Mouse (Mus musculus): ENCODE measurements around the gene Me1. TPM values are rescaled to one million over a fixed set of nuclear protein-coding genes. Genes with fewer than 3 reads are reported as not detected.

The Me1 gene
- polyA plus RNA-seq, 1 experiment from 2014 or later = 4.4 TPM

DNA sequence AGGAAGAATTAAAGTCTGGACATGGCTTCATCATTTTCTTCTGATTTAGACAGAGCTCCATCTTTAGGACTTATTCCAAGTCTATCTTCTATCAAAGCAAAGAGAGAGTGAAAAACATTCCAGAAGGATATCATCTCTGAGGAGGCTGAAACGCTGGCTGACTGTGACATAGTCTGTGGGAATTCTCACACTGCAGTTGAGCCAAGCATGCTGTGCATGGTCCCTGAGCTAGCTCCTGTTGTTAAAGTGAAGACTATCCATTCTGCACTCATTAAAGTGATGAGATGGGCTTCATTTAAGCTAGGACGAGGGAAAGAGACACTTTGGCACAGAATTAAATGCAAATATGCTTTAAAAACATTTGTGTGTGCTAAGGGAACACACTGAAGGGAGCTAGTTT is 20.8 kb upstream of the Me1 start:
- Histone ChIP-seq H3K27ac (ENCODE audit: low read length) (no peak overlapping the region), H3K27me3 (ENCODE audit: control insufficient read depth, insufficient read depth, low read depth, low read length) (no peaks in the 10 kb centered on the region), H3K9ac (ENCODE audit: low read depth, low read length) (no peak overlapping the region), H3K36me3 (ENCODE audit: control insufficient read depth, insufficient read depth) (no peaks in the 10 kb centered on the region), H3K4me1 (ENCODE audit: control insufficient read depth, low read depth, low read length) (no peaks in the 10 kb centered on the region), H3K9me3 (replicated peaks; ENCODE audit: control insufficient read depth, low read length) (no peaks in the 10 kb centered on the region), H3K4me3 (ENCODE audit: low read depth, low read length) (no peak overlapping the region), H3K4me2 (ENCODE audit: low read depth, low read length) (no peak overlapping the region)
- no peak for ATAC-seq (ENCODE audit: low read depth)
- 29% methylated on average over 2 of the region's 2 CpGs for WGBS (ENCODE audit: insufficient replicate concordance)

DNA sequence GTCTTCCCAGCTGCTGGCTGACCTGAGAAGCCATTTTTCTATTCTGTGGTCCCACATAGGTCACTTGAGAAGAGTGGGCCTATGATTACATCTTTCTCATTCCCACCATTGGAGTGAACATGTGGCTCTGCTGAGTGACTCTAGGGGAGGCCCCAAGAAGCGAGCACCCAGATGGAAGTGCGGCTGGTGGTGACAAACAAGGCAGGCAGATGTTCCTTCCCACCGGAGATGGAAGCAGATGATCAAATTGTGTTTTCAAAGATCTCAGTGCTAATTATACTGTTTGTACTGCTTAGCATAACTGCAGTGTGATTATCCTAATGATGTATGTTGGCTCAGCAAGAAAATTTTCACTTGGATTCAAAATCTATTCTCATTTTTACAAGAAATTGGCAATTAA is 18.3 kb upstream of the Me1 start:
- no peaks in the 10 kb centered on the region for H3K36me3 ChIP-seq (ENCODE audit: control insufficient read depth, insufficient read depth)
- ATAC-seq (ENCODE audit: low read depth) = no peak
- H3K9me3 ChIP-seq (replicated peaks; ENCODE audit: control insufficient read depth, low read length) = no peaks in the 10 kb centered on the region
- H3K27ac ChIP-seq (ENCODE audit: low read length) = no peak overlapping the region
- no peaks in the 10 kb centered on the region for H3K4me1 ChIP-seq (ENCODE audit: control insufficient read depth, low read depth, low read length)
- no peaks in the 10 kb centered on the region for H3K27me3 ChIP-seq (ENCODE audit: control insufficient read depth, insufficient read depth, low read depth, low read length)
- no peak overlapping the region for H3K4me2 ChIP-seq (ENCODE audit: low read depth, low read length)
- H3K9ac ChIP-seq (ENCODE audit: low read depth, low read length) = no peak overlapping the region
- 73% methylated on average over 3 of the region's 3 CpGs for WGBS (ENCODE audit: insufficient replicate concordance)
- no peak overlapping the region for H3K4me3 ChIP-seq (ENCODE audit: low read depth, low read length)

DNA sequence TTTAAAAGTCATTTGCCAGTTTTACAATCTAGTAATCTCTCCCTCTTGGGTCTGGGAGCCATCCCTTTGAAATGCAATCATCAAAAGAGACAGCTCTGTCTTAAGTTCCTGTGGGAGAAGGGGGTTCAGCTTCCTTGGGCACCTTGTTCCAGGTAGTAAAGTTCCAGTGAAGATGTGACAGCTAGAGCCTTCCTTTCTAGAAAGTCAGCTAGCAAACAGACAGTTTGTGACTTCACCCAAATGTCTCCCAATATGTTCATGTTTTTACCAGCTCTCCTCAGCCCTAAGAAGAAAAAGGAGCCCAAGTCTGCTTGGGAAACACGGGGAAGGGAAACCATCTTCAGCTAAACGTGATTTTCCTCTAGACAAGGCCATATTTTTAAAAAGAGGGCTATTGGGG is 16.9 kb upstream of the Me1 start:
- Histone ChIP-seq H3K36me3 (ENCODE audit: control insufficient read depth, insufficient read depth) (no peaks in the 10 kb centered on the region), H3K4me3 (ENCODE audit: low read depth, low read length) (no peak overlapping the region), H3K9me3 (replicated peaks; ENCODE audit: control insufficient read depth, low read length) (no peaks in the 10 kb centered on the region), H3K27ac (ENCODE audit: low read length) (no peak overlapping the region), H3K9ac (ENCODE audit: low read depth, low read length) (no peak overlapping the region), H3K27me3 (ENCODE audit: control insufficient read depth, insufficient read depth, low read depth, low read length) (no peaks in the 10 kb centered on the region), H3K4me2 (ENCODE audit: low read depth, low read length) (no peak overlapping the region), H3K4me1 (ENCODE audit: control insufficient read depth, low read depth, low read length) (no peaks in the 10 kb centered on the region)
- ATAC-seq (ENCODE audit: low read depth) = no peak
- 47% methylated on average over 2 of the region's 2 CpGs for WGBS (ENCODE audit: insufficient replicate concordance)

DNA sequence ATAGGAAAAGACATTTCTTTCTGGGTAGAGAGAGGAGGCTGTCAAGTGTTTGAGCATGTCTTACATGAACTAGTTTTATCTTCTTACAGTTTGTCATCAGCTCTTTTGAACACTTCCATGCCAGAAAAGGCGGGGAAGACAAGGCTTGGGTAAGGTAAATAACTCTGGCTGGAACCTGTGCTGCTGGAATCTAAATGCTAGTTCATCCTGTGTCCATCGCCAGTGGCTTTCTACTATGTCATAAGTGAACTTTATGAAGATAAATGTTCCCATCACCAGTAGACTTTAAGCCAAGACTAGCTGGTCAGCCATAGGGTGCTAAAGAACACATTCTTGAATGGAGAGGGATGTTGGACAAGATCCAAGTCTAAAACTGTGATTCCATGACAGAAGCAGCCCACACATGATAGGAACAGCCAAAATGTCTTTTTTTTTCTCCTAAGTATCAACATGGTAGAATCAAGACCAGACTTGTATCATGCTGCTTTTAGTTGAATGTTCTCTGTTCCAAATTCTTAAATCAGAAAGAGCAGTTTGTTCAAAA is 14.4 kb upstream of the Me1 start:
- no peaks in the 10 kb centered on the region for H3K4me1 ChIP-seq (ENCODE audit: control insufficient read depth, low read depth, low read length)
- H3K9ac ChIP-seq (ENCODE audit: low read depth, low read length) = no peak overlapping the region
- no peaks in the 10 kb centered on the region for H3K27me3 ChIP-seq (ENCODE audit: control insufficient read depth, insufficient read depth, low read depth, low read length)
- WGBS (ENCODE audit: insufficient replicate concordance) = 34% methylated on average over 2 of the region's 2 CpGs
- H3K9me3 ChIP-seq (replicated peaks; ENCODE audit: control insufficient read depth, low read length) = no peaks in the 10 kb centered on the region
- no peaks in the 10 kb centered on the region for H3K36me3 ChIP-seq (ENCODE audit: control insufficient read depth, insufficient read depth)
- H3K27ac ChIP-seq (ENCODE audit: low read length) = no peak overlapping the region
- H3K4me3 ChIP-seq (ENCODE audit: low read depth, low read length) = no peak overlapping the region
- ATAC-seq (ENCODE audit: low read depth) = no peak
- H3K4me2 ChIP-seq (ENCODE audit: low read depth, low read length) = no peak overlapping the region

DNA sequence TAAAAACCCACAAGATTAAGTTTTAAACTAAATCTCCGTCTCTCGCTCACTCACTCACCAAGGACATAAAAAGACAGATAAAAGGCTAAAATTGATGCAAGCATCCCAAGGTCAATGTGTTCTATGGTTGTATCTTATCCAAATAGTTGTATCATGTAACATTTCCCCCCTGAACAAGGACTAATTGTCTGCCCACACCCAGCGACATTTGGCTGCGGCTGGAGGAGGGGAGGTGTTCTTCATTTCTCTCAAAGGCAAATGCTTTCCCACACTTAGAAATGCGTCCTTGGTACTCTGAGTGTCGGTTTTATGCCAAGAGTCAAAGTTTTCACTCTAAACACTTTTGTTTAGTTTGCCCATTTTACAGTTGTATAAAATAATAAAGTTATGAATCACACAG is 13.2 kb upstream of the Me1 start:
- Histone ChIP-seq H3K4me3 (ENCODE audit: low read depth, low read length) (no peak overlapping the region), H3K9ac (ENCODE audit: low read depth, low read length) (no peak overlapping the region), H3K4me1 (ENCODE audit: control insufficient read depth, low read depth, low read length) (no peaks in the 10 kb centered on the region), H3K27me3 (ENCODE audit: control insufficient read depth, insufficient read depth, low read depth, low read length) (no peaks in the 10 kb centered on the region), H3K4me2 (ENCODE audit: low read depth, low read length) (no peak overlapping the region), H3K27ac (ENCODE audit: low read length) (no peak overlapping the region), H3K9me3 (replicated peaks; ENCODE audit: control insufficient read depth, low read length) (no peaks in the 10 kb centered on the region), H3K36me3 (ENCODE audit: control insufficient read depth, insufficient read depth) (no peaks in the 10 kb centered on the region)
- 65% methylated on average over 6 of the region's 6 CpGs for WGBS (ENCODE audit: insufficient replicate concordance)
- no peak for ATAC-seq (ENCODE audit: low read depth)

DNA sequence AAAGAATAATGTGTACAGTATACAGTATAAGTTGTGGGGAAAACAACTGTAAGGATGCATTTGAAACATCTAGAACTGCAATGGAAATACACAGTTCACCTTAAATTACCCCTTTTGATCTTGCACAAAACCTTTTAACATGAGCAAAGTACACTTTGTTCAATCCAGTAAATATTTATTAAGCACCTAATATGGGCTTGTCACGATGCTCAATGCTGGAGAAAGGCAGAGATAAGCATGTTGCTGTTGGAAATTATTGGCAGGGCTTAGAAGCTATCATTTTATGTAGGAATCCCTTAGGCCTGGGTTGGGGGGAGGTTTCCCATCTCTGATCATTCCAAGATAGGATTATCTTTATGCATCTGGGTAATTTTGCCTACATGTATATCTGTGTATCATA is 11.7 kb upstream of the Me1 start:
- Histone ChIP-seq H3K36me3 (ENCODE audit: control insufficient read depth, insufficient read depth) (no peaks in the 10 kb centered on the region), H3K9ac (ENCODE audit: low read depth, low read length) (no peak overlapping the region), H3K4me2 (ENCODE audit: low read depth, low read length) (no peak overlapping the region), H3K27ac (ENCODE audit: low read length) (no peak overlapping the region), H3K4me1 (ENCODE audit: control insufficient read depth, low read depth, low read length) (no peaks in the 10 kb centered on the region), H3K27me3 (ENCODE audit: control insufficient read depth, insufficient read depth, low read depth, low read length) (no peaks in the 10 kb centered on the region), H3K9me3 (replicated peaks; ENCODE audit: control insufficient read depth, low read length) (no peaks in the 10 kb centered on the region), H3K4me3 (ENCODE audit: low read depth, low read length) (no peak overlapping the region)
- 26% methylated on average over 1 of the region's 1 CpGs for WGBS (ENCODE audit: insufficient replicate concordance)
- ATAC-seq (ENCODE audit: low read depth) = no peak

DNA sequence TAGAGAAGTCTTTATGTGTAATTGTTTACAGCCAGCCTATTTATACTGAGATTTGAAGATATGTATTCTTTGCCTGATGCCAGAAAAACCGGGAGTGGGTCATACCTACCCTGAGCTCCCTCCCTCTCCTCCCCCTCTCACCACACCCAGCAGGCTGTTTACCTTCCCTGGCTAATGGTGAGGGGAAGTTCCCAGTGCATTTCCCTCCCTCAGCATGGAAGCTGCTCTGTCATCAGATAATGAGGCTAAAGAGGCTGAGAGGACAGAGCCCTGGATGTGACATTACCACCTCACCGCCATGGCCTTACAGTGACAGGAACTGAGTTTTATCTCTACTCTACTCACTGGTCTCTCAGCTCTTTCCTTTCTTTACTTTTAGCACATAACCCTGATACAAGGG is 6.1 kb upstream of the Me1 start:
- no peaks in the 10 kb centered on the region for H3K9me3 ChIP-seq (replicated peaks; ENCODE audit: control insufficient read depth, low read length)
- no peaks in the 10 kb centered on the region for H3K4me1 ChIP-seq (ENCODE audit: control insufficient read depth, low read depth, low read length)
- no peak overlapping the region for H3K4me2 ChIP-seq (ENCODE audit: low read depth, low read length)
- no peak overlapping the region for H3K9ac ChIP-seq (ENCODE audit: low read depth, low read length)
- no peaks in the 10 kb centered on the region for H3K27me3 ChIP-seq (ENCODE audit: control insufficient read depth, insufficient read depth, low read depth, low read length)
- 22% methylated on average over 2 of the region's 2 CpGs for WGBS (ENCODE audit: insufficient replicate concordance)
- no peaks in the 10 kb centered on the region for H3K36me3 ChIP-seq (ENCODE audit: control insufficient read depth, insufficient read depth)
- peak; percentile 19; the same call in 1 of the 2 replicates for ATAC-seq (ENCODE audit: low read depth)
- H3K4me3 ChIP-seq (ENCODE audit: low read depth, low read length) = no peak overlapping the region
- H3K27ac ChIP-seq (ENCODE audit: low read length) = no peak overlapping the region

DNA sequence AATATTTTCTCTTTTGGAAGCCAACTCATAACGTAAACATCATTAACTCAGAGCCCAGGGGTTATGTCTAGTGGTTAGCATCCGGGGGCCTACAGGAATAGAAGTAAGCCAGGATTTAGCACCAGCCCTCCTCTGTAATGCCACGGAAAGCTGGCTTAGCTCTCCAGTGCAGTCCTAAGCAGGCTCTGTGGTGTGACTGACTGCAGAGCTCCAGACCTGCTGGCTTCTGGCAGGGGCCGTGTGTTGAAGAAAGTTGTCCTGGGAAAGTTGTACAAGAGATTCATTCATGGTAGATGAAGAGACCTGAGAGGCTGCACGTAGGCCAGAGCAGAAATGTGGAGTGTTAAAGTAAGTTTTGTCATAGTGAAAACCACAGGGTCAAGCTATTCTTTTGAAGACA is 5.5 kb upstream of the Me1 start:
- Histone ChIP-seq H3K9me3 (replicated peaks; ENCODE audit: control insufficient read depth, low read length) (no peaks in the 10 kb centered on the region), H3K4me1 (ENCODE audit: control insufficient read depth, low read depth, low read length) (no peaks in the 10 kb centered on the region), H3K4me2 (ENCODE audit: low read depth, low read length) (no peak overlapping the region), H3K9ac (ENCODE audit: low read depth, low read length) (no peak overlapping the region), H3K4me3 (ENCODE audit: low read depth, low read length) (no peak overlapping the region), H3K36me3 (ENCODE audit: control insufficient read depth, insufficient read depth) (no peaks in the 10 kb centered on the region), H3K27me3 (ENCODE audit: control insufficient read depth, insufficient read depth, low read depth, low read length) (no peaks in the 10 kb centered on the region), H3K27ac (ENCODE audit: low read length) (no peak overlapping the region)
- WGBS (ENCODE audit: insufficient replicate concordance) = 42% methylated on average over 5 of the region's 5 CpGs
- no peak for ATAC-seq (ENCODE audit: low read depth)

DNA sequence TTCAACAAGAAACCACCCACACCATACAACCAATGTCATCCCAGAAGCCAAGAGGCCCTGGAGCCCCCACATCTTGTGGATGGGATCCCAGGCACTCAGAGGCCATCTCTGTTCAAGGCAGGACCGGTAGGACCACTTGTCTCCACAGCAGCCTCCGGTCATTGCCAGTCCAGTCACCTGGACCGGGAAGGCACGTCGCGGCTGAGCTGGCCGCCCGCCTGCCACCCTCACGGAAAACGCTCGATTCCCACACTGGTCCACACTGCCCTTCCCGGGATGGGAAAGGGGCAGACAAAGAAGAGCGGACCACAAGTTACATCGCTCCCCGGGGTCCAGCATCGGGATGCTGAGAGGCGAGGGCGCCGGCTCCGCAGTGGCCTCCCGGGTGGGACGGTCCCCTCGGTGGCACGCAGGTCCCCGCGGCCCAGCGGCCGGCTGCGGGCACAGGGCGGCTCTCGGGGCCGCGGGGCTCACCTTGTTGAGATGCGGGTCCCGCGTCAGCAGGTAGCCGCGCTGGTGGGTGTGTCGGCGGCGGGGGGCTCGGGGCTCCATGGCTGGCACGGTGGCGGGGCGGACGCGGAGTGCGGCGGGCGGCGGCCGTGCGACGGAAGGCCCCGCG is 445 bp downstream of the Me1 start:
- peak overlapping the region; percentile 66 for H3K4me3 ChIP-seq (ENCODE audit: low read depth, low read length)
- H3K36me3 ChIP-seq (ENCODE audit: control insufficient read depth, insufficient read depth) = no peaks in the 10 kb centered on the region
- H3K4me1 ChIP-seq (ENCODE audit: control insufficient read depth, low read depth, low read length) = no peaks in the 10 kb centered on the region; the same call in 1 of the 2 replicates
- H3K4me2 ChIP-seq (ENCODE audit: low read depth, low read length) = peak overlapping the region; percentile 85
- H3K27ac ChIP-seq (ENCODE audit: low read length) = no peak overlapping the region
- peak overlapping the region; percentile 66 for H3K9ac ChIP-seq (ENCODE audit: low read depth, low read length)
- peak; percentile 25; the same call in 1 of the 2 replicates for ATAC-seq (ENCODE audit: low read depth)
- no peaks in the 10 kb centered on the region for H3K9me3 ChIP-seq (replicated peaks; ENCODE audit: control insufficient read depth, low read length)
- H3K27me3 ChIP-seq (ENCODE audit: control insufficient read depth, insufficient read depth, low read depth, low read length) = peaks cover 8% of the 10 kb centered on the region
- WGBS (ENCODE audit: insufficient replicate concordance) = 2% methylated on average over 46 of the region's 56 CpGs

All from liver, embryonic 16.5 days (tissue).